Mouse (Mus musculus) CD4-positive helper T cell, adult 2 months (primary cell): Measurements from ENCODE around the gene Tlr11.

Source experiments
- DNase-seq: peaks from one replicate; pipeline ENCODE4 v3.0.0-alpha.2; 2012; ENCODE audit warnings: low read depth, missing footprints, low spot score

Tlr11 gene

GRCm38 (mm10) chr14:50357593-50357992 is at the start of gene Tlr11:
Tlr11 (plus strand) TSS chr14:50357914.
- DNase-seq = no peak

- DNase-seq = no peak
These were observed 31.1 kb upstream of the Tlr11 start, which contains the start of gene Olfr734 for GRCm38 (mm10) chr14:50326661-50327060. Olfr734 (minus strand) TSS chr14:50326761.

GRCm38 (mm10) chr14:50348796-50349195 is 8.9 kb upstream of the Tlr11 start, which contains the start of gene Olfr735:
Olfr735 (minus strand) TSS chr14:50348872.
- DNase-seq = no peak

GRCm38 (mm10) chr14:50352438-50352837 is 5.3 kb upstream of the Tlr11 start:
- DNase-seq = no peak

- no peak for DNase-seq
These were observed 989 bp upstream of the Tlr11 start for GRCm38 (mm10) chr14:50356725-50357124.

GRCm38 (mm10) chr14:50360480-50360879 is 2.8 kb downstream of the Tlr11 start:
- no peak for DNase-seq

GRCm38 (mm10) chr14:50363561-50363960 is 5.8 kb downstream of the Tlr11 start:
- DNase-seq = no peak

GRCm38 (mm10) chr14:50380863-50381262 is 23.1 kb downstream of the Tlr11 start, which contains the start of gene Olfr736:
Olfr736 (plus strand) TSS chr14:50381163.
- DNase-seq = no peak

GRCm38 (mm10) chr14:50407268-50407667 is 49.6 kb downstream of the Tlr11 start, which contains the start of gene Olfr738:
Olfr738 (plus strand) TSS chr14:50407568.
- DNase-seq = no peak
